Mouse (Mus musculus): ENCODE data around the gene Dock4.
"Not testable (repeated sequence)": the region's sequence is repeated elsewhere in the genome, so short reads cannot be mapped to it uniquely, and the experiment has no call there.

The Dock4 gene

GRCm38 (mm10) chr12:40824251-40824650 lies 378.5 kb downstream of the Dock4 start:
- no peak for DNase-seq (ENCODE audit: low read depth)

GRCm38 (mm10) chr12:40825935-40826460 lies 380.2 kb downstream of the Dock4 start:
- DNase-seq (ENCODE audit: low read depth): no peak

GRCm38 (mm10) chr12:40826491-40826890 lies 380.7 kb downstream of the Dock4 start:
- DNase-seq (ENCODE audit: low read depth): no peak

GRCm38 (mm10) chr12:40828025-40828424 lies 382.3 kb downstream of the Dock4 start:
- no peak for DNase-seq (ENCODE audit: low read depth)

- DNase-seq (ENCODE audit: low read depth): no peak
Measured at GRCm38 (mm10) chr12:40829269-40829668, 383.5 kb downstream of the Dock4 start.

- peak; percentile 48 for DNase-seq (ENCODE audit: low read depth)
Measured at GRCm38 (mm10) chr12:40832157-40832556, 386.4 kb downstream of the Dock4 start.

GRCm38 (mm10) chr12:40836924-40837323 lies 391.2 kb downstream of the Dock4 start:
- DNase-seq (ENCODE audit: low read depth): no peak

GRCm38 (mm10) chr12:40837597-40838337 lies 392.0 kb downstream of the Dock4 start:
- peak; percentile 70 for DNase-seq (ENCODE audit: low read depth)

GRCm38 (mm10) chr12:40838338-40838695 lies 392.6 kb downstream of the Dock4 start:
- DNase-seq (ENCODE audit: low read depth): no peak

GRCm38 (mm10) chr12:40838940-40839339 lies 393.2 kb downstream of the Dock4 start:
- DNase-seq (ENCODE audit: low read depth): no peak

GRCm38 (mm10) chr12:40839817-40840216 lies 394.1 kb downstream of the Dock4 start:
- no peak for DNase-seq (ENCODE audit: low read depth)

GRCm38 (mm10) chr12:40842251-40842988 lies 396.7 kb downstream of the Dock4 start:
- no peak for DNase-seq (ENCODE audit: low read depth)

- no peak for DNase-seq (ENCODE audit: low read depth)
Measured at GRCm38 (mm10) chr12:40842991-40843390, 397.2 kb downstream of the Dock4 start.

- no peak for DNase-seq (ENCODE audit: low read depth)
Measured at GRCm38 (mm10) chr12:40843474-40844080, 397.8 kb downstream of the Dock4 start.

- DNase-seq (ENCODE audit: low read depth): no peak
Measured at GRCm38 (mm10) chr12:40844324-40844723, 398.6 kb downstream of the Dock4 start.

- DNase-seq (ENCODE audit: low read depth): no peak
Measured at GRCm38 (mm10) chr12:40854705-40855367, 409.1 kb downstream of the Dock4 start.

GRCm38 (mm10) chr12:40857466-40857865 lies 411.7 kb downstream of the Dock4 start:
- DNase-seq (ENCODE audit: low read depth): no peak

- DNase-seq (ENCODE audit: low read depth): not testable (repeated sequence)
Measured at GRCm38 (mm10) chr12:40858763-40859162, 413.0 kb downstream of the Dock4 start.

- DNase-seq (ENCODE audit: low read depth): no peak
Measured at GRCm38 (mm10) chr12:40870387-40870786, 424.6 kb downstream of the Dock4 start.

GRCm38 (mm10) chr12:40872716-40873115 lies 427.0 kb downstream of the Dock4 start:
- no peak for DNase-seq (ENCODE audit: low read depth)

- DNase-seq (ENCODE audit: low read depth): not testable (repeated sequence)
Measured at GRCm38 (mm10) chr12:40873267-40873666, 427.5 kb downstream of the Dock4 start.

GRCm38 (mm10) chr12:40884976-40885375 lies 439.2 kb downstream of the Dock4 start:
- no peak for DNase-seq (ENCODE audit: low read depth)
